In the genomic region with DNA sequence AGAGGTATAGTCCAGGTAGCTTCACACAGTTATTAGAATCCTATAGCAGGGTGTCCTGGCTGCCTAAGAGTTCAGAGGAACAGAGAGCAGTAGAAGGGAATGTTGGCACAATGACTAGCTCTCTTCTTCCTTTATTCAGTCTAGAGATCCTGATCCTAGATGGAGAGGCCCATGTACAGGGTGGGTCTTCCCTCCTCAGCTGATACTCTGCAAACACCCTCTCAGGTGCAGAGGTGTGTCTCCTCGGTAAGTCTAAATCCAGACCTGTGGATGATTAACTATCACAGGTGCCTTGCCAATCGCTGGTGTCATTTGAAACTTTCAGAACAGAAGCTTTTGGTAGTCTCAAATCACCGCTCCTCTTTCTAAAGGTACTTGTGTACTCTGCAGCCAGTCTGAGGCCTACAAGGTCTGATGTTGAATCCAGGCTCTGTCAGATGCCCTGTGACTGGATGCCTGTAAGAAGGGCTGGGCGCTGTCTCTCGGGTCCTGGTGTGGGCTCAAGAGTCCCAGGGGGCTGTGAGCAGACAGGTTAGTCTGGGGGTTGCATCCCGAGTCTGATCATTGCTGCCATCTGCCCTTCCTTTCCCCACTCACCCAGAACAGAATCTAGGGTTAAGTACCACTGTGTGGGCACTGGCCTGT, we compare ENCODE assay signal across 18 mouse cellular contexts.
"Had no signal": no experiment of that assay in that cellular context is flagged by ENCODE, and none has a peak within 500 bp of the region (broad histone marks: within the 10 kb centered on the region; RNA-seq: fewer than 3 reads in every experiment).

No protein-coding gene starts in this region.

- H3K9me3 ChIP-seq: liver, embryonic 15.5 days; lung, embryonic 15.5 days; midbrain, embryonic 10.5 days; midbrain, embryonic 12.5 days; neural tube, embryonic 13.5 days; neural tube, embryonic 15.5 days; stomach, embryonic 15.5 days had no signal

- ATAC-seq: liver, postnatal 0 days; midbrain, embryonic 16.5 days had no signal

- H3K4me3 ChIP-seq: liver, embryonic 15.5 days; lung, embryonic 15.5 days; midbrain, embryonic 10.5 days; midbrain, embryonic 12.5 days; myocyte; neural tube, embryonic 13.5 days; neural tube, embryonic 15.5 days; stomach, embryonic 15.5 days had no signal

- H3K4me1 ChIP-seq: lung, embryonic 15.5 days; midbrain, embryonic 10.5 days; midbrain, embryonic 12.5 days; neural tube, embryonic 13.5 days; neural tube, embryonic 15.5 days had no signal

- H3K9ac ChIP-seq: liver, embryonic 15.5 days; liver, postnatal 0 days; lung, embryonic 15.5 days; midbrain, embryonic 12.5 days; neural tube, embryonic 13.5 days; neural tube, embryonic 15.5 days; stomach, embryonic 15.5 days had no signal

- H3K36me3 ChIP-seq: liver, embryonic 15.5 days; lung, embryonic 15.5 days; midbrain, embryonic 10.5 days; midbrain, embryonic 12.5 days; neural tube, embryonic 13.5 days; neural tube, embryonic 15.5 days; stomach, embryonic 15.5 days had no signal

- DNase-seq: liver, postnatal 0 days; lung, adult 2 months; lung, postnatal 10 days; lung, postnatal 4 days; midbrain, embryonic 14.5 days; right cerebral cortex, adult 18-20 months; thymus, adult 2 months; thymus, postnatal 36 days had no signal

- H3K4me2 ChIP-seq: liver, embryonic 15.5 days; lung, embryonic 15.5 days; midbrain, embryonic 12.5 days; neural tube, embryonic 13.5 days; neural tube, embryonic 15.5 days; stomach, embryonic 15.5 days had no signal

- H3K27me3 ChIP-seq: liver, embryonic 15.5 days; lung, embryonic 15.5 days; midbrain, embryonic 12.5 days; neural tube, embryonic 13.5 days; neural tube, embryonic 15.5 days; stomach, embryonic 15.5 days had no signal

- H3K27ac ChIP-seq: liver, embryonic 15.5 days; lung, embryonic 15.5 days; midbrain, embryonic 10.5 days; midbrain, embryonic 12.5 days; neural tube, embryonic 13.5 days; neural tube, embryonic 15.5 days; stomach, embryonic 15.5 days; stomach, postnatal 0 days had no signal
